Mouse (Mus musculus) megakaryocyte, embryonic 14.5 days (primary cell): ENCODE data around the gene Gm20547. TPM values are rescaled to one million over a fixed set of nuclear protein-coding genes. Genes with fewer than 3 reads are reported as not detected.

Experiments
- H3K27me3 ChIP-seq: replicated peaks from 2 replicates; pipeline ENCODE3; 2012; ENCODE audit warnings: inconsistent platforms
- H3K36me3 ChIP-seq: replicated peaks from 2 replicates; pipeline ENCODE3; 2012; ENCODE audit warnings: low read length, inconsistent platforms, mixed read lengths
- H3K4me1 ChIP-seq: 2 replicates; pipeline ENCODE4 v1.6.1; 2012; ENCODE audit warnings: inconsistent platforms
- H3K4me3 ChIP-seq: replicated peaks from 2 replicates; pipeline ENCODE3; 2012; ENCODE audit warnings: moderate library complexity, mild to moderate bottlenecking, inconsistent platforms
- H3K9me3 ChIP-seq: 2 replicates; pipeline ENCODE4 v1.6.1; 2012; ENCODE audit warnings: inconsistent platforms
- FLI1 ChIP-seq: IDR thresholded peaks from 2 replicates; pipeline ENCODE4 v1.6.1; 2012; ENCODE audit warnings: low read length, inconsistent platforms, mixed read lengths
- GATA1 ChIP-seq: IDR thresholded peaks from 3 replicates; pipeline ENCODE4 v1.6.1; 2012; ENCODE audit warnings: mixed read lengths, low read length, inconsistent platforms, borderline replicate concordance
- polyA plus RNA-seq: library from polyadenylated mRNA; stranded (reverse); fragments of >175 nt; gene quantifications from 2 replicates; pipeline ENCODE4 v1.2.3, GENCODE M21; 2012; ENCODE audit warnings: low replicate concordance; ENCODE audit not compliant: insufficient read depth

The Gm20547 gene
- not detected in 2 replicates for polyA plus RNA-seq

DNA sequence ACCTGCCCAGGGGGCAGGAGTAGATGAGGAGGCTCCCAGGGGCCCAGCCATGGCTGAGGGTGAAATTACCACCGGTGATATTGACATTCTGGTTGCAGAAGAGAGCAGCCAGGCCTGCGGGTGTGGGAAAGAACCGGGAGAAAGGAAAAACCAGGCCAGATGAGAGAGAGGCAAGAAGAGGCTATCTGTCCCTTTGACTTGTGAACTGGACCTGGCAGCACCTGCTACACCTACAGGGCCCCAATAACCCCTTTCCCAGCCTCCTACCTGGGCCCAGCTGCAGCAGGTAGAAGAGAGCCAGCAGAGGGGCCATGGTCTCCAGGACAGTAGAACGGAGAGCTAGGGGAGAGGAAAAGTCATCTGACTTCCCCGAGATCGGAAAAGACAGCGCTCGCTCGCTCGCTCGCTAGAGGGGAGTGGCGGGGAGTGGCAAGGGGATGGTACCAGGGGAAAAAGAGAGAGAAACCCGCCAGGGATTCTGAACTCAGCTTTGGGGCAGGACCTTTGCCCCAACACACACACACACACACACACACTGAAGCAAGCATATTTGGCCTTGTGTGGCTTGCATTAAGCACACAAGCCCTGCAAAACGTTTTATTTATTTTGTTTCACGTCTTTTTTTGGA, at the start of gene Gm20547:
TSS of gene Gm20547 (minus strand) at position 360 of the 628 bp plus-strand sequence.
- Histone ChIP-seq H3K9me3 (no peaks in the 10 kb centered on the region), H3K36me3 (no peaks in the 10 kb centered on the region), H3K27me3 (no peaks in the 10 kb centered on the region), H3K4me3 (no peak within 1 kb of the TSS), H3K4me1 (peaks cover 69% of the 10 kb centered on the region)
- TF ChIP-seq FLI1 (no peak), GATA1 (no peak)

DNA sequence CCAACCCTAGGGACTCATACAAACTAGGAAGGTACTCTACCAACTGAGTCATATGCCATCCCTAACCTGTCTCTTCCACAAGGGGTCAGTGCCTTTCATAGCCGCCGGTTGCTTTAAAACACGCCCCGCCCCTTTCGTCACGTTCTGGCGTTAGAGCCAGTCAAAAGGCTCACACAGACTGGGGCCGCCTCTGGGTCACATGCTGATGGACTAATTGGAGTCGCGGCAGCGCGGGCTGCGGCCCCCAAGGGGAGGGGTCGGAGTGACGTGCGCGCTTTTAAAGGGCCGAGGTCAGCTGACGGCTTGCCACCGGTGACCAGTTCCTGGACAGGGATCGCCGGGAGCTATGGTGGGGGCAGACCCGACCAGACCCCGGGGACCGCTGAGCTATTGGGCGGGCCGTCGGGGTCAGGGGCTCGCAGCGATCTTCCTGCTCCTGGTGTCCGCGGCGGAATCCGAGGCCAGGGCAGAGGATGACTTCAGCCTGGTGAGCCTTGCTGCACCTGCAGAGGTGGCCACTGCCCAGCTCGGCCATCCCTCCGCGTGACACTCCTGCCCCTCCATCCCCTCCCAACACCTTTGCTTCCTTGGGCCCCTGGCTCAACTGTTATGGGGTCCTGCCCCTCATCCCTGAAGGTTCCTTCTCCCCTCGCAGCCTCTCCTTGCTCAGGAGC, 49.4 kb upstream of the Gm20547 start, which contains the start of gene Neu1:
TSS of gene Neu1 (plus strand) at position 193 of the 674 bp plus-strand sequence.
- no peaks in the 10 kb centered on the region for H3K9me3 ChIP-seq
- H3K36me3 ChIP-seq, result peaks cover 40% of the 10 kb centered on the region
- no peaks in the 10 kb centered on the region for H3K27me3 ChIP-seq
- TF ChIP-seq GATA1, result no peak
- no peak for TF ChIP-seq FLI1
- peaks cover 64% of the 10 kb centered on the region for H3K4me1 ChIP-seq
- peak within 1 kb of the TSS; percentile 100 for H3K4me3 ChIP-seq

DNA sequence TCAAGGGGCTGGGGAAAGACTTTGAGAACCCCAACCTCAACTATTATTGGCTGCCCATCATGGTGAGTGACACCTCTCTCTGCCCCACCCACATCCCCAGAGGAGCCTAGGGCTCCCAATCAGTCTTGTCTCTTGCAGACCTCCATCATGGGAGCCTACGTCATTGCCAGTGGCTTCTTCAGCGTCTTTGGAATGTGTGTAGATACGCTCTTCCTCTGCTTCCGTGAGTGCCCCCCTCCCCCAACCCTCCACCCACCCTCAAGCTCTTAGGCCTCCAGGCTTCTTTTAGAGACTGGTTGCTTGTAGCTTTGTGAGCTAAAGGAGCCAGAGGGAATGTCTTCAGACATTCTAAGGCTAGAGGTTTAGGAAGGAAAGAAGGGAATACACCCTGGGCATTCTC, 47.0 kb upstream of the Gm20547 start:
- Histone ChIP-seq H3K4me1 (peaks cover 59% of the 10 kb centered on the region), H3K4me3 (no peak overlapping the region), H3K27me3 (no peaks in the 10 kb centered on the region), H3K9me3 (no peaks in the 10 kb centered on the region), H3K36me3 (peaks cover 16% of the 10 kb centered on the region)
- TF ChIP-seq FLI1, result no peak
- TF ChIP-seq GATA1, result no peak

DNA sequence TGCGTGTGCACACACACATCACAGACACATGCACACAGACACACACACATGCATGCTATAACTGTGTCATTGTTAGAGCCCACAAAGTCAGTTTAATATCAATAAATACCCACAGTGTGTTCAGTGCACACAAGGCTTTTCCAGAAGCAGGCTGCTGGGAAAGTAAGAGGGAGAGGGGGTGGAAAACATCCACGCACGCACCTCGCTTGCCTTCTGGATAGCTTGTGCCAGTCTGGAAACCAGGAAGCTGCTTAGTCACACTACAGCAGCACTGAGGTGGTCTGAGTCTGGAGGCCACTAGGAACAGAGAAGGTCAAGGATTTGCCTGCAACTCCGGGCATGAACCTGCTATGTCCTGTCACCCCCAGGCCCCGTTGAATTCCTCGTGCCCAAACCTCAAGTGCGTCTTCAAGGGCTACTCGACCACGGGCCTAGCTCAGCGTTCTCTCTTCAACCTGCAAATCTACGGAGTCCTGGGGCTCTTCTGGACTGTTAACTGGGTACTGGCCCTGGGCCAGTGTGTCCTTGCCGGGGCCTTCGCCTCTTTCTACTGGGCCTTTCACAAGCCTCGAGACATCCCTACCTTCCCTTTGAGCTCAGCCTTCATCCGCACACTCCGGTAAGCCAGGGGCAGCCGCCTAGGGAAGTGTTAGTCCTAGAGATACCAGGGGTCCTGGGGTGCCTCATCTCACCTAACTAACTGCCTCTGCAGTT, 45.6 kb upstream of the Gm20547 start:
- Histone ChIP-seq H3K9me3 (no peaks in the 10 kb centered on the region), H3K27me3 (peaks cover 9% of the 10 kb centered on the region), H3K4me1 (peaks cover 59% of the 10 kb centered on the region), H3K4me3 (peak overlapping the region; percentile 64), H3K36me3 (peaks cover 2% of the 10 kb centered on the region)
- TF ChIP-seq GATA1 (no peak), FLI1 (no peak)

DNA sequence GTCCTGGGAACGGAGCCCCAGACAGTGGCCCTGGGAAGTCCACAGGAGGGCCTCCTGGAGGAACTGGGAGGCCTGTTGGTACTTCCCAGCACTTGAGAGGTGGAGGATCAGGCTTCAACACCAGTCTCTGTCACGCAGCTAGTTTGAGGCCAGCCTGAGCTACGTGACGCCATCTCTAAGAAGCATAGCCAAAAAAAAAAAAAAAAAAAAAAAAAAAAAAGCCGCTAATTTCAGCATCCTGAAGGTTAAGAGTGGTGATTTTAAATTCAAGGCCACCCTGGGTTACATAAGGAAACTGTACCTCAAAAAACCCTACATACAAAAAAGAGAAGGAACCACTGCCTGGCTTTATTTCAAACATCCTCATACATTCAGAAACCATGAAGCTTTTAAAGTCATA, 42.4 kb upstream of the Gm20547 start:
- H3K9me3 ChIP-seq, result no peaks in the 10 kb centered on the region
- H3K36me3 ChIP-seq, result no peaks in the 10 kb centered on the region
- TF ChIP-seq GATA1, result no peak
- no peak for TF ChIP-seq FLI1
- H3K4me3 ChIP-seq, result no peak overlapping the region
- H3K27me3 ChIP-seq, result peaks cover 25% of the 10 kb centered on the region
- H3K4me1 ChIP-seq, result peaks cover 41% of the 10 kb centered on the region

DNA sequence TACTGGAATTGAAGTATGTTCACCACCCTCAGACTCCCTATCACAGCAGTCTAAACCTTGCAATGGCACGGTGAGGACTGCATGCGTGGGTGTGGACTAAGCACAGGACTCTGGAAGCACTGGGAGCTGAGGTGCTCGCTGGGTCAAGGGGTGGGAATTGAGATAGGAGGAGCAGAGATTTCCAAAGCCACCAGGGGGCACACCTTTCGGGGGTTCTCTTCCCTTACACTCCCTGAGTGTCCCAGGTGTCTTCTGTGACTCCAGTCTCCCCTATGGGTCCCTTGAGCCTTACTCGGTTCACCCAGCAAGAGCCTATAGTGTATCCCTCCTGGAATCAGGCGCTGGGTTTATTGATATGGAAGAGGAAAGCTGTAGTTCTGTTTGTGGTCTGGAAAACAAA, 41.1 kb upstream of the Gm20547 start:
- H3K9me3 ChIP-seq, result no peaks in the 10 kb centered on the region
- no peaks in the 10 kb centered on the region for H3K36me3 ChIP-seq
- TF ChIP-seq GATA1, result no peak
- no peak for TF ChIP-seq FLI1
- no peak overlapping the region for H3K4me3 ChIP-seq
- H3K27me3 ChIP-seq, result peaks cover 35% of the 10 kb centered on the region
- H3K4me1 ChIP-seq, result peaks cover 36% of the 10 kb centered on the region

DNA sequence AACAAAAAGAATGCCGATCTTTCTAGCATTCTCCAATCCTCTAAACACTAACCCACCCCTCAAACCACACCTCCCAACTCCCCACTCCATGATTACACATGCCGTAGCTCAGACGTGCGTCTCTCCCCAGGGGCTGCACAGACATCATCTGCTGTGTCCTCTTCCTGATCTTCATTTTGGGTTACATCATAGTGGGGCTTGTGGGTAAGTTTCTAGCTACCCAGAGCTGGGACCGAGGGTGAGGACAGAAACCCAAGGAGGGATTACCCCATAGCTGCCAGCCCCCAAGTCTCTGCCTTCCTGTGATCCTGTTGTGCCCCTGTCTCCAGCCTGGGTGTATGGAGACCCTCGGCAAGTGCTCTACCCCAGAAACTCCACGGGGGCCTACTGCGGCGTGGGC, 35.3 kb upstream of the Gm20547 start:
- H3K36me3 ChIP-seq, result peaks cover 23% of the 10 kb centered on the region
- peaks cover 30% of the 10 kb centered on the region for H3K27me3 ChIP-seq
- H3K4me3 ChIP-seq, result no peak overlapping the region
- TF ChIP-seq GATA1 (no peak), FLI1 (no peak)
- H3K4me1 ChIP-seq, result peaks cover 24% of the 10 kb centered on the region
- H3K9me3 ChIP-seq, result no peaks in the 10 kb centered on the region

DNA sequence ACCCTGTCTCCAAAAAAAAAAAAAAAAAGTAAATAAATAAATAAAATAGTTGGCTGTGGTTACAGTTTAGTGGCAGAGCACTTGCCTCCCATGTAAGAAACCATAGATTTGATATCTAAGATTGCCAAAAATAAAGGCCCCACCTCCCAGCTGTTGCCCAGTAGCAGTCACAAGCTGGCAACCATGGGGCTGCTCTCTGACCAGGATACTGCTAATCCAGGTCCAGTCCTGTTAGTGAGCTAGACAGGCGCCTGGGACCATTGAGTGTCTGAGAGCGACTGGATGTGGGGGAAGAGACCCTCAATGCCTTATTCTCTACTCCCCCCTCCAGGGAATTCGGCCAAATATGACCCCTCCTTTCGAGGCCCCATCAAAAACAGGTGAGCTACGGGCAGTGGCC, 34.5 kb upstream of the Gm20547 start:
- H3K9me3 ChIP-seq, result no peaks in the 10 kb centered on the region
- no peak for TF ChIP-seq FLI1
- no peak for TF ChIP-seq GATA1
- peaks cover 24% of the 10 kb centered on the region for H3K27me3 ChIP-seq
- peaks cover 24% of the 10 kb centered on the region for H3K4me1 ChIP-seq
- H3K4me3 ChIP-seq, result no peak overlapping the region
- peaks cover 32% of the 10 kb centered on the region for H3K36me3 ChIP-seq

DNA sequence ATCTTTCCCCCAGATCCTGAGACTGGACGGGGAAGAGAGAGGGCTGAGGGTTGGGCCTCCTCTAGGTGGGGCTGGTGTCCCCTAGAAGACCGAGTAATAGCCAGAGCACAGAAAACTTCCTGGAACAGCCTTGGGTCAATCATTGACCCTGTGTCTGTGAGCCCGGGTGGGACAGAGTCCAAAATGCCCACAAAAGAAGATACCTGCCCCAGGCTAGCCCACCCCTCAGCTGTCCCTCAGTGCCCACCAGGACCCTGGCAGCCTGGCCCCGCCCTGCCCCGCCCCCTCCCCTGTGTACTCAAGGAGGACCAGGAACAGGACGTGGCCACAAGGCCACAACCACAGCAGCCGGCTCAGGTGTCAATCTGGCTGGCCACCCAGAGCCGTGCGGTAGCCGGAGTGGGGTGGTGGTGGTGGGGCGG, 33.6 kb upstream of the Gm20547 start:
- Histone ChIP-seq H3K27me3 (peaks cover 17% of the 10 kb centered on the region), H3K4me1 (peaks cover 32% of the 10 kb centered on the region)

DNA sequence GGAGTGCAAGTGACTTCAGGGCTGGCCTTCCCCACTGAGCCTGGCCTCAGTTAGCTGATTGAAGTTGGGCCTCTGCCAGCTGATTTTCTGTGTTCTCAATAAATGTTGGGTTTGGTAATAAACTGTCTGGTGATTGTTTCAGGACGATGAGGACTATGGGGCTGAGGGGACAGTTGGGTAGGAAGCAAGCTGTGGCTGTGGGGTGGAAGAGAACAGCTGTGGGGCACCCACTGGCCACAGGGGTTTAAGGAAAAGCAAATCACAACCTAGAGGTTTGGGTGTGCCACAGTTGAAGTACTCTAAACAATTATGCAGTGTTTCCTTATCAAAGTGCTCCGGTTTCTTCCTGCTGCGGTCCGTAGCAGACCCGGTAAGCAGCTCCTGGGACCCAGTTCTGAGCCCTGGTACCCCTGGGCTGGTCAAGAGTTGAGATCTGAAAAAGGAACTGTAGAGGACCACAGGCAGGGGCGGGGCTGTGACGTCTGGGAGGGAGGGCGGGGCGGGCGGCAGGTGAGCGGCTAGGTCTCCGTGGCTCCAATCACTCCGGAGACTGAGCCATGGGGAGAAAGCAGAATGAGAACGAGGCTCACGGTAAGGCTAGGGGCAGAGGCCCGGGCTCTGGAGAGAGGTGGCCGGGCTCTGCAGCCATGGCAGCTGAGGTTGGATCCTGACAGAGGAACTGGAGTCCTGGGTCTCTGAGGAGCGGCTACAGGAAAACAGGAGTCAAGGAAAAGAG, 32.3 kb upstream of the Gm20547 start, which contains the start of gene Slc44a4:
TSS of gene Slc44a4 (plus strand) at position 537 of the 736 bp plus-strand sequence.
- no peak for TF ChIP-seq FLI1
- TF ChIP-seq GATA1, result no peak
- Histone ChIP-seq H3K4me3 (no peak within 1 kb of the TSS), H3K27me3 (peaks cover 12% of the 10 kb centered on the region), H3K9me3 (no peaks in the 10 kb centered on the region), H3K36me3 (peaks cover 54% of the 10 kb centered on the region), H3K4me1 (peaks cover 32% of the 10 kb centered on the region)

More for the DNA sequence above, 33.6 kb upstream of the Gm20547 start:
- no peaks in the 10 kb centered on the region for H3K9me3 ChIP-seq
- peak overlapping the region; percentile 40 for H3K4me3 ChIP-seq
- TF ChIP-seq GATA1, result no peak
- no peak for TF ChIP-seq FLI1
- peaks cover 41% of the 10 kb centered on the region for H3K36me3 ChIP-seq
